Mouse (Mus musculus) naive thymus-derived CD4-positive, alpha-beta T cell, adult 2 months (primary cell): ENCODE results near the gene Dlgap1.

Experiments used
- DNase-seq: peaks from one replicate; pipeline ENCODE4 v3.0.0-alpha.2; 2011; ENCODE audit warnings: low read depth

Dlgap1 gene

GRCm38 (mm10) chr17:69969021-69969815 is at the start of gene Dlgap1:
Gene Dlgap1, plus strand, starts transcription at chr17:69969073.
- no peak for DNase-seq

- DNase-seq, result no peak
Measured at GRCm38 (mm10) chr17:69954936-69955335, 13.9 kb upstream of the Dlgap1 start.

DNA sequence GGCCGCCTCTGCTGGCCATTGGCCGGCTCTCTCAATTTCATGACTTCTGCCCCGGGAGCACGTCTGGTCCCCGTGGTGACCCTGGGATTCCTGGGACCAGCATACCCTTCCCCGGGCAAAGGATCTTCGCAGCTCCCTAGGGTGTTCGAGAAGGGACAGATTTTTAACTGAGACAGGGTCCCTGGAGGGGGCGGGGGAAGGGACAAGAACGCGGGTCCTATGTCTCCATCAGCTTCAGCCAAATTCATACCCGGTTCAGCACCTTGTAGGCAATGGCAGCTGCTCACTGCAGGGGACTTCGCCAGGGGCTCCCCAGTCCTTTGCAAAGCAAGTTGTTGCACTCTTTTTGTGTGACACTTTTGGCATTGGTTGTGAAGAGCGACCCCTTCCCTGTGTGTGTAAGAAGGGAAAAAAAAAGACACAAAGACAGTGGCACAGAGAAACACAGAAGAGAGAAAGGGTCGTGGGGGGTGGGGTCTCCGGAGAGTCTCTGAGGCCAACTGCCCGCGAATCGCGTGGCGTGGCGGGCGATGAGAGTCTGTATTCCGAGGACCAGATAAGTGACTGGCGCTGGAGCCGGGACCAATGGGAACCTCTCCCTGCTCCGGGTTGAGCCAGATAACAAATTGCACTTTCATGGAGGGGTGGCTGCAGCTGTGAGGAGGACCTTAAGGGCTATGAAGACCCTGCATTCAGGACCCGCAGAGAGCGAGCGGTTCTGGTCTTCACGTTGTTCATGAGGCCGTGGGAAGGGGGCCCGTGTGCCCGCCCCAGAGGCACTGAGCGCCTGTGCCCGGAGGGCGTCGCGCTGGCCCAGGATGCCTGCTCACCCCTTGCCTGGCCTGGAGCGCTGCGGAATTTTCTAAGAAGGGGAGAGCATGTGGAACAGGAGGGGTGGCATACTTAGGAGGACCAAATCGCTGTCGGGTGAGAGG is 1.2 kb downstream of the Dlgap1 start:
- DNase-seq, result no peak

DNA sequence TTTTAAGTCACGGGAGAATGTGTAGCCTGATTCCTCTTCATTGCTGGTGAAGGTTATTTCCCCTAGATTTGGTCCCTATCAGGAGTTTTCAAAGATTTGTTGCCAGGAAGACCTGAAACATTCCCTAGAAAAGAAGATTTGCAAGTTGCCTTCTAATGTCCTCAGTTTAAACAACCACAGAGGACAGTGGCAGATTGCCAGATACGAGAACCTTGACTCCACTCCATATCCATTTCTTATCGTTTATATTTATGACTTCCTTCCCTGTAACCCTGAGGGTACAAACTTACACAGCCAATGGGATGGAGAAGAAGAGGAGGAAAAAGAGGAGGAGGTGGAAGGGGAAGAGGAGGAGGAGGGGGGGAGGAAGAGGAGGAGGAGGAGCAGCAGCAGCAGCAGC is 4.2 kb downstream of the Dlgap1 start:
- no peak for DNase-seq

GRCm38 (mm10) chr17:69973991-69974390 is 5.1 kb downstream of the Dlgap1 start:
- no peak for DNase-seq

DNA sequence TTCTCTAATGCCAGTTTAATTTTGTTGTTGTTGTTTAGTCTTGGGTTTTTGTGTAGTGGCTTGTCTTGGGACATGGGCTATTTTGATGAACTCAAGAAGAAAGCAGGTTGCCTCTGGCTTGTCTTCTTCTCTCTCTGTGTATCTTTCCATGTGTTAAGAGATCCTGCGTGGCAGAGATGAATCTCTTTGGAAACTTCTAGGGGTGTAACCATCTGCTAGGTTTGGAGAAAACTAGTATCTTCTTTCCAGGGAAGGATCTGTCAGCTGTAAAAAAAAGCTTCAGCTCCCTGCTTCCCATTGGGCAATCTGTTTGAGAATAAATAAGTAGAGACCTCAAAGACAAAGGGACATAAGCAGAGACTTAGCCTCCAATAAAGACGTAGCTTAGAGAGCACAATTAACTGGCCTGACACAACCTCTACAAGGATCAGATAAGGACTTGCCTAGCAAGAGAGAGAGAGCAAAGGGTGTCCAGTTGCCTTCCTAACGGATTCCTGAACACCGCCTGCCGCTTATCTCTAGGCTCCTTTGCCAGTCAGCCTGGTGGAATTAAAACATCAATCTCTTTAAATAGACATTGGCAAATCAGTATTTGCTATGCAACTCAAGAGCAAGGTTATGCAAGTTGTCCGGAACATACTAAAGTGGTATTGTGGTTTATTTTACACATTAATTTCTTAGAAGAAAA is 13.5 kb downstream of the Dlgap1 start:
- DNase-seq, result no peak

DNA sequence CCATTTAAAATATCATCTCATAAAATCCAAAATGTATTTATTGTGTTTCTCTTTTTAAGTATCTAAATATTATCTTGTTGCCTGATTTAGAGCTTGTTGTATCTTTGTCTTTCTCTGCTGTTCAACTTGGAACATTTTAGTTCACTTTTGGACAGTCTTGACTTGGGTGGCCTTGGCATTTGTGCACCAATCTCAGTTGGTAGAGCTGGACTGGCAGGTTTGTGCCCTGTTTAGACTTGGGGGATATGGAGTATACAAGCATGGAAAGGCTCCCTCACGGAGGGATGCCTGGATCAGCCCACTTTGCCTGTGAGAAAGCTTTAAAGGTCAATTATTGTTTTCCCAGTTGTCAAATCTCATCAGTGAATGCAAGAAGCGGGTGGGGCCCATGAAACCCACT is 27.5 kb downstream of the Dlgap1 start:
- no peak for DNase-seq

- DNase-seq, result no peak
Measured at GRCm38 (mm10) chr17:70002026-70002425, 33.2 kb downstream of the Dlgap1 start.

GRCm38 (mm10) chr17:70004628-70005027 is 35.8 kb downstream of the Dlgap1 start:
- DNase-seq, result no peak

- no peak for DNase-seq
Measured at GRCm38 (mm10) chr17:70007607-70008006, 38.7 kb downstream of the Dlgap1 start.

- no peak for DNase-seq
Measured at GRCm38 (mm10) chr17:70016511-70016910, 47.6 kb downstream of the Dlgap1 start.

- DNase-seq, result no peak
Measured at GRCm38 (mm10) chr17:70020376-70020775, 51.5 kb downstream of the Dlgap1 start.

- DNase-seq, result no peak
Measured at GRCm38 (mm10) chr17:70022618-70023017, 53.7 kb downstream of the Dlgap1 start.

- no peak for DNase-seq
Measured at GRCm38 (mm10) chr17:70034862-70035261, 66.0 kb downstream of the Dlgap1 start.

- DNase-seq, result no peak
Measured at GRCm38 (mm10) chr17:70040751-70041430, 72.0 kb downstream of the Dlgap1 start.

- DNase-seq, result no peak
Measured at GRCm38 (mm10) chr17:70068281-70068680, 99.4 kb downstream of the Dlgap1 start.

- no peak for DNase-seq
Measured at GRCm38 (mm10) chr17:70072066-70072465, 103.2 kb downstream of the Dlgap1 start.

GRCm38 (mm10) chr17:70088220-70088619 is 119.3 kb downstream of the Dlgap1 start:
- DNase-seq, result no peak

- DNase-seq, result no peak
Measured at GRCm38 (mm10) chr17:70090737-70091136, 121.9 kb downstream of the Dlgap1 start.

- no peak for DNase-seq
Measured at GRCm38 (mm10) chr17:70129151-70129550, 160.3 kb downstream of the Dlgap1 start.

GRCm38 (mm10) chr17:70169831-70170230 is 201.0 kb downstream of the Dlgap1 start:
- no peak for DNase-seq
